Mouse (Mus musculus) 3134 (cell line): Measurements from ENCODE around the gene Mmp2.
"Not testable (repeated sequence)": the region's sequence is repeated elsewhere in the genome, so short reads cannot be mapped to it uniquely, and the experiment has no call there.

Experiments
- DNase-seq: peaks from one replicate; pipeline ENCODE4 v3.0.0-alpha.2; 2011; ENCODE audit warnings: low spot score; ENCODE audit not compliant: insufficient read length; ENCODE audit errors: extremely low read depth

The Mmp2 gene

GRCm38 (mm10) chr8:92827243-92828034, at the start of gene Mmp2:
Gene Mmp2 (plus strand): TSS chr8:92827291.
- DNase-seq, result no peak

- no peak for DNase-seq
These were observed 46.1 kb upstream of the Mmp2 start for GRCm38 (mm10) chr8:92780976-92781375.

GRCm38 (mm10) chr8:92783906-92784610, 43.0 kb upstream of the Mmp2 start:
- no peak for DNase-seq

DNA sequence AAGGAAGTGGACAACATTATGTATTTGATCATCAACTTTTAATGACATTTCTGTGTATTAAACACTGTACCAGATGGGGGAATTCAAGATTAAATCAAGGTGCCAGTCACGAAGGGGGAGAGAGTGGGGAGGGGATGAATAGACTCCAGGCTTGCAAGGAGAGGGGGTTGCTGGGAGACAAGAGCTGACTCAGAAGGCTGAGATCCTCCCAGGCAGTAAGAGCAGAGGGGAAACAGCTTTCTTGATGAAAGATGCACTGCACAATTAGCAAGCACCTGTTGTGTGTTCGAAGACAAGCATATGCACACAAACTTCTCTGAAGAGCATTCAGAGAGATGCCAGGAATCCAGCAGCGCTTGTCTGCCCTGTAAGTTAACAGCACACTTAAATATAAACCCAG, 36.3 kb upstream of the Mmp2 start:
- DNase-seq, result no peak

- not testable (repeated sequence) for DNase-seq
These were observed 35.1 kb upstream of the Mmp2 start for GRCm38 (mm10) chr8:92791999-92792398.

GRCm38 (mm10) chr8:92793852-92794580, 33.1 kb upstream of the Mmp2 start:
- DNase-seq, result no peak

DNA sequence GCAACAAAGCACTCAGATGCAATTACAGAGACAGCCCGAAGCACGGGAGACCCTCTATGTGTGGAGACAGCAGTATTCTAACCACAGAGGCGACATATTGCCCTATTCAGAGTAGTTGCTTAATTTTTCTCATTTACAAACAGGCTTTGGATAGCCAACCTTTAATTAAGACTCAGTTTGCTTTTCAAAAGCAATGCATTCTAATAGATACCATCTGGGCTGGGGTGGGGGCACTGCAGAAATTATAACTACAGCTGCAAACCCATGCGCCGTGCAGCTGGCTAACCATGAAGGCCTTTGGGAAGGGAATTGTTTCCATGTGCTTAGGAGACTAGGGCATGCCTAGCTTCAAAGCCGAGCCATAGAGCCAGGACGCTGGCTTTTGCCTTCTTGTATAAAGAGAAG, 29.6 kb upstream of the Mmp2 start:
- DNase-seq, result no peak

GRCm38 (mm10) chr8:92799406-92799805, 27.7 kb upstream of the Mmp2 start:
- no peak for DNase-seq

GRCm38 (mm10) chr8:92801231-92801630, 25.9 kb upstream of the Mmp2 start:
- DNase-seq, result peak; percentile 22

DNA sequence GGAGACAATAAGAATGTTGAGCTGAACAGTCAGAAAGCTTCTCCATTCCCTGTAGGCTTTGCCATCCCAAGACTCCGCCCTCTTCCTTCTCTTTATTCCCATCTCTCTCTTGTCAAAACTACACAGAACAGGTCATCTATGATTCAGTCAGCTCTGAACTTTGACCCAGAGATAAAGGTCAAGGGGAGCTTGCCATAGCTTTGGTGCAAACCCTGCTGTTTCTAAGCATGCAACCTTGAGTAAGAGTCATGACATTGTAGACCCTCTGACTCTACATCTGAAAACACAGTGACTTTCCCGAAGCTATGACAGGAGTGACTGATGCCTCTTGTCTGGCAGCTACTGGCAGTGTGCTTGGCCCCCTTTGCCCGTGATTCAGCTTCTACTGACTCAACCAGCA, 24.5 kb upstream of the Mmp2 start:
- no peak for DNase-seq

GRCm38 (mm10) chr8:92812773-92813172, 14.3 kb upstream of the Mmp2 start:
- DNase-seq, result no peak

GRCm38 (mm10) chr8:92815661-92816060, 11.4 kb upstream of the Mmp2 start:
- DNase-seq, result no peak

GRCm38 (mm10) chr8:92817928-92818818, 8.9 kb upstream of the Mmp2 start:
- peak; percentile 64 for DNase-seq

- no peak for DNase-seq
These were observed 5.9 kb upstream of the Mmp2 start for GRCm38 (mm10) chr8:92821151-92821550.

DNA sequence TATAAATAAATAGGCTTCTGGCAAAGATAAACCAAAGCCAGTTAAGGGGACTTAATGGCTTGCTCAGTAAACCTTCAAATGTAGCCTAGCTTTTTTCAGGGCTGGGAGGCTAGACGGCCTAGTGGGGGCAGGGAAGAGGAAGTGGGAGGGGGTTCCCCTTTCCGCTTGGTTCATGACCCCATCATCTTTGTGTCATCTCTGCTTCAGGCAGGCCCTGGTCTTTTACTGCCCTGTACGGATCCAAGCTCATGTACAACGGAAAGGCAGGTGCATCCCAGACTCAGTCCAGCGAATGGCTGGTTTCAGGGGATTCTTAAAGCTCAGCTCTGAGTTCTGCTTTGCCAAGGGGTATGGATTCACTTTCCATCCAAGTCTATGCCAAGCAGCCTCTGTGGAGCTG, 4.7 kb upstream of the Mmp2 start:
- no peak for DNase-seq

DNA sequence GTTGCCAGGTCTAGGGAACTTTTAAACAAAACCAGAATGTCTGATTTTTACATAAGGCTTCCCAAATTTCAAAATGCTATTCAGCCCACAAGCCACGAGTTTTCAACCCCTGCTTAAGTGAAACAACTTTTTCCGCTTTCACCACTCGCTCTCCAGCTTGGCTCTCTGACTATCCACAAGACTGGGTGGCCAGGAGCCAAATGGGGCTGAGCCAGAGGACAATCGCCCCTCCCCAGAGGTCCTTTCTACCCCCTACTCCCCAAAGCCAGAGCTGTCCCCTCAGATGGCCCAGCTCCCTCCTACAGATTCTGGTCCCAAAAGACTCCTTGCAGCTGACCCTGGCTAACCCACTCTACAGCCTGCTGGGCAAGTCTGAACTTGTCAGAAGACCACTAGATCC, 1.1 kb upstream of the Mmp2 start:
- no peak for DNase-seq

DNA sequence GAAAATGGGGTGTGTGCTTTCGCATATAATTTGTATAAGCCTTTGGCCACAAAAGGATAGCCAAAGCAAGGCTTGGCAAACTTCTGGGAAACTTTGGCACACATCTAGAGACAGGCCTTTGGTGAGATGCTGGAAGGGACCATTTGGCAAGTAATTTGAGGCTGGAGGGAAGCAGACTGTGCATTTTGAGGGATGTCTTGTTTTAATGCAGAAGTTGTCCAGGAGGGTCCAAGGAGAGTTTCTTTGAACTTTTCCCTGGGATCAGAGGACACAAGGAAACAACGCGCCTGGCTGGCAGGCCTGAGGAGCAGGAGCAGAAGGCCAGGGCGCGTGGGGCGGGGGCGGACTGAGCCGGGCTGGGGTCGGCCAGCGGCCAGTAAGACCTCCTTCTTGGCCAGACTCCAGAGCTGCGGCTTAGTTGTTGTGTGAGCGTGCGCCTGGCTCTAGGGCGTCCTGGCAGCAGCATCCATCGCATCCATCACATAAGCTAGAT, 1.2 kb downstream of the Mmp2 start:
- DNase-seq, result no peak

DNA sequence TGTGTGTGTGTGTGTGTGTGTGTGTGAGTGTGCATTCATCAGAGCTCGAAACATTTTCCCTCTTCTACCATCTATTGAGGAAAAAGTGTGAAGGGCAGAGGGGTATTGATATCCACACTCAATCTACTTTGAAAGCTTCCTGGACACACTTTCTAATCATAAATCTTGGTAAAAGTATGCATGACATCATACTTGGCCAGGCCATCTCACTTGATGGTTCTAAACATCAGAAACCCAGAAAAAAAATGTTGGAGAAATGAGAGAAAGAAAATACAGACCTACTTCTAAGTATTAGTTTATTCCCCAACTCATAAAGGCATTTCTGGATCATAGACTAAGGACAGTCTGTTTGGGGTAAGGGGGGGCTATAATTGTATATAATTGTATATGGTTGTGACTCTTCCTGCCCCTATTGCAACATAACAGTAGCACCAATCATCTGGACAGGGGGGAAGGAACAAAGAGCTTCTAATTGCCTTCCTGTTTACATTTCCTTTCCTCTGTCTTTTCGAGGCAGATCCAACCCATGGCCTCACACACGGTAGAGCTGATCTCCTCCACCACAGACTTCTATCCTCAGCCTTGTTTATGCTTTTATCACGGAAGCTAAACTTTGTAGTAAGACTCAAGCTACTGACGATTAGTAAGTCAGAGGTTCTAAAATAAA, 7.1 kb downstream of the Mmp2 start:
- DNase-seq, result no peak

- DNase-seq, result no peak
These were observed 7.9 kb downstream of the Mmp2 start for GRCm38 (mm10) chr8:92834786-92835500.
